Mouse (Mus musculus): ENCODE results near the gene Rnase13.
A peak's percentile ranks its signal among the peaks of the same experiment; 100 is the strongest.
"Not testable (repeated sequence)": the region's sequence is repeated elsewhere in the genome, so short reads cannot be mapped to it uniquely, and the experiment has no call there.

The Rnase13 gene

DNA sequence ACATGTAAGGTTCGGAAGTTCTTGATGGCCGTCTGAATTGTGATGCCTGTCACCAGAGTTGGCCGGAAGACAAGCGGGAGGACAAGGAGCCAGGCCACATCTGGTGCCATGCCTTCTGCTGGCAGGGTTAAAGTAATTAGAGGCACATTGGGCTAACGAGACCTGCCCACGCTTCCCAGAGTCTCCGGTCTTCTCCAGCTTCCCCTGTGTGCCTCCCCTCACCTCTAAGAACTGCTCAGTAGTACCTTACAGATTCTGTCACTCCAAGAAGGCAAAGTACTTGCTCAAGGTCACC lies at the start of gene Rnase13:
Gene Rnase13, minus strand, starts transcription at position 203 of the 295 bp plus-strand sequence.
- DNase-seq (ENCODE audit: extremely low spot score, low spot score): no peak

DNA sequence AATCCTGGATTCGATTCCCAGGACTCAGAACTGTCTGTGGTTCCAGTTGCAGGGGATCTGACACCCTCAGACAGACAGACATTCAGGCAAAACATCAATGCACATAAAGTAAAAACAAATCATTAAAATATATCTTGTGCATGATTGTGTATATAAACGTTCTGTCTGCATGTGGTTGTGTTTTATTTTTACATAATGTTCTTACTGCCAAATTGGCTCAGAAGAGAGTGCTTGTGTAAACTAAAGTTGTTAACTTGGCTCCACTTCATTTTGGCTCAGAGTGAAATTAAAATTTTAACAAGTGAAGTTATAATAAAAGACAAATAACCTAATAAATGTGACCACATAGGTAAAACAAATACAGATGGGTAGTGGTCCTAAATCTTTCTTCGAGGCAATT lies 44.8 kb upstream of the Rnase13 start:
- no peak for DNase-seq (ENCODE audit: extremely low spot score, low spot score)

DNA sequence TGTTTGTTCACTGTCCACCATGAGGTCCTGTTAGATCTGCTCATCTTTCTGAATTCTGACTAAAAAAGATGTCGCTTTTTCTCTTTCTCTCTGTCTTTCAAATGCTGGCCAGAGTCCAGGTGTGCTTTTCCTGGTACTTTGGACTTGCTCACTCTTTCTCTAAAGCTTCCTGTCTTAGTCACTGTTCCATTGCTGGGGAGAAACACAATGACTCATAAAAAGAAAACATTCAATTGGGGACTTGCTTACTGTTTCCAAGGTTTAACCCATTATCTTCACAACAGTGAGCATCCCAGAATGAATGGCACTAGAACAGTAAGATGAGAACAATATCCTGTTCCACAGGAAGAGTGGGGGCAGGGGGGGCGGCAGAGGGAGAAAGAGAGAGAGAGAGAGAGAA lies 37.7 kb upstream of the Rnase13 start:
- DNase-seq (ENCODE audit: extremely low spot score, low spot score): no peak

DNA sequence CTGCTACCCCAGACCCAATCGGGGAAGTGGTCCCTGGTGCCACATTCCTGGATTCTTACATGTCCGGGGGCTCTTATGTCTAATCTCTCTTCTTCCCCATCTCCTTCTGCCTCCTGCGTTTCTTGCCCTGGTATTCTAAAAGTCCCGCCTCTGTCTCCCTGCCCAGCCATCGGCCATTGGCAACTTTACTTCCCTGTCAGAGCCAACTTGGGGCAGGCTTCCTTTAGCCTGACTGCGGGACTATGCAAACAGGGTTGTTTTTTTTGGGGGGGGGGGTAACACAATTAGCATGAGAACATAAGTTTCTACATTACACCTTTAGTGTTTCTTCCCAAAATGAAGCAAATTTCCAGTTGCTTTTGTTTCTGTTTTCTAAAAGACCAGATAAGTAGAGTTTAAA lies 20.8 kb upstream of the Rnase13 start:
- no peak for DNase-seq (ENCODE audit: extremely low spot score, low spot score)

DNA sequence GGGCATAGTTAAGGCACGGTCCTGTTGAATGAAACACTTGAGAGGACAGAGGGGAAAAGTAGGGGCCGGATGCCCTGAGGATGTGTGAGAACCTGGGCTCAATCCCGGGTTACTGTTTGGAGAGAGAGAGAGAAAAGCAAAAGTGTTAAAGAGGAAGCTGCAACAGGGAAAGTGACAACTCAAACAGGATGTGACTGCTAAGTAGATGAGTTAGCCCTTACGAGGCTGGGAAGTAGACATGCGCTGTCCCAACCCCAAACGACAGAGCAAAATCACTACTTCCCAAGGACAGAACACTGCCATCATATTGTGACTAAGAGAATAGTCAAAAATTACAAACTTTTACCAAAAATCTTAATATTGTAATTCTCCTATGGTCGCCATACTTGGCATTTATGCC lies 19.7 kb upstream of the Rnase13 start:
- DNase-seq (ENCODE audit: extremely low spot score, low spot score): no peak

DNA sequence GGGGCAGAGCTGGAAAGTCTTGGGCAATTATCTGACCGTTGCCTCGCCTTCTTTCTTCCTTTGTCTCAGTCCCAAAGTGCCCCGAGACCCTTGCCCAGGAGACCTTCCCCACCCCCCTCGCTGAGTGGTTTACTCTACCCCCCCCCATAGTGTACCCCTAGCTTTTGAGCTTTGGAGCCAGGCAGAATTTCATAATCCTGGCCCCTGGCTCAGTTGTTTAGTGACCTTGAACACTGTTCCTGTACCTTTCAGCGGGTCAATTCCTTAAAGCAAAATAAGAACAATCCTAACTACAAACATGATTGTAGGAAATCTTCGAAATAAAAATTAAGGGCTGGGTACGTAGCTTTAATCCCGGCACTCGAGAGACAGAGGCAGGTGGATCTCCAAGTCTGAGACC lies 19.0 kb upstream of the Rnase13 start:
- DNase-seq (ENCODE audit: extremely low spot score, low spot score): no peak

DNA sequence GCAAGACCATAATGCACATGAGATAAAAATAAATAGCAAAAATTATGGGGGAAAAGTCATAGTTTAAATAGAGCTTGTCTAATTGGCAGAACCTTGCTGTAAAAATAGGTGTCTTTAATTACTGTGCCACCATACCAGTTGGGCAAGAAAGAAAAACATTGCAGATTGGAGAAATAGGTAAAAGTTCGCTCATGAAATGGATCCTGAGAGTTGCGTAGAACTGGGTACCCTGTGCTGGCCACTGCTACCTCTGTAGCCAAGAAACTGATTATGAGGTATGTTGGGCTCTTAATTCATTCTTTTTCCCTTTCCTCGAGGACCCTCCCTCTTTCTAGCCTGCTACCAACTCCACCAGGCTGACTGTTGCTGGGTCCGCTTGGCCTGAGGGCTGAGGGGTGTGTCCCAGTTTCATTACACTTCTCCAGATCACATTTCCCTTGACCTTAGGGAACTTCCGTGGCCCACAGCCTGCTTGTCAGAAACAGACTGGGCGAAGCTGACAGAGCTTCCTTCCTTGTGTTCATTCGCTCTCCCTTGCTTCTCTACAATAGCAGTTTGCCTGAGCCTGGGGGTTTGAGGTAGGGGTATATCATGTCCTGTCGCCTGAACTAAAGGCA lies 18.5 kb upstream of the Rnase13 start:
- no peak for DNase-seq (ENCODE audit: extremely low spot score, low spot score)

DNA sequence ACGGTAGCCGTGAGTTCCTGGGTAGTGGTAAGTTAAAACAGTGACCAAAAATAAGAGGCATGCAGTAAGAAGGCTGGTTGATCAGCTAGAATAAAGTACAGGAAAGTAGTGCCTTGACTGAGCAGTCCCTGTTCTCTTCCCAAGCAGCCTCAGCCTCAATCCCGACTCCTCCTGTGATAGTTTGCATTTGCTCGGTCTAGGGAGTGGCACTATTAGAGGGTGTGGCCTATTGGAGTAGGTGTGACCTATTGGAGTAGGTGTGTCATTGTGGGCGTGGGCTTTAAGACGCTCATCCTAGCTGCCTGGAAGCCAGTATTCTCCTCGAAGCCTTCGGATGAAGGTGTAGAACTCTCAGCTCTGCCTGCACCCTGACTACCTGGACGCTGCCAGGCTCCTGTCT lies 16.4 kb upstream of the Rnase13 start:
- DNase-seq (ENCODE audit: extremely low spot score, low spot score): no peak

DNA sequence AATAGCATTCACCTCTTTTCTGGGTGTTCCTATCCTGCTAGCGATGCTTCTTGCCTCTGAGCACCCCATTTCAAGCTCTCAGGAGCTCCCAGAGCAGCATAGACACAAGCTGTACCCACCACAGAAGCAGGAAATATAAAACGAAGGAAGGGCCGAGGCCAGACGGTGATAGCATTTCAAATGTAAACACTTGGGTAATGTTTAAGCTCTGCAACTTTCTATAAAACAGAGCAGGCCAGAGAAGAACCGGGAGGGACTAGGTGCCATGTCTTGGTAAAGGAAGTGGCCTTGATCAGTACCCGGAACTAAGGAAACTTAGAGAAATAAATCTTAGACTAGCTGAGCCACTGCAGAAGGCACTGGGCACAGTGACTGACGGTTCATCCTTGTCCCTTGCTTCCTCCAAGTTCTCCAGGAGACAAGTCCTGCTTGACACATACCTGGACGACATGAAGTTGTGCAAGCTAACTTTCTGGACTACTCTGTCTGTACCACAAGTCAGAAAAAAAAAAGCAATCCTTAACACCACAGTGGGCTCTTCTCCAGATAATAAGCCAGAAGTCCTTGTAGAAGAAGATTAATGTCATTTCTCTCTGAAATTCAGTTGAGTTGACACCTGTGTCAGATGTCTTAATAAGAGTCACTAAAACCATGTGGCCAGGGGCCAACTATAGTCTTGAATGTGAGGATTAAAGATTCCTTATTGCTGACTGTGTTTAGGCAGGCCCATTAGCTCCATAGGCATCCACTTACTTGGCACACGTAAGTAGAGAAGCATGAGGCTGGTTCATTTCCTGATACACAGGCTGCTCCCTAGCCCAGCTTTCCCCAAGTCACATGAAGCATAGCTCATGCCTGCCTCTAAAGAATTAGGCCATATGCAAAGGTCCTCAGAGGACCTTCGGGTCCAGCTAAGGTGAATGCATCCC lies 9.8 kb upstream of the Rnase13 start:
- no peak for DNase-seq (ENCODE audit: extremely low spot score, low spot score)

DNA sequence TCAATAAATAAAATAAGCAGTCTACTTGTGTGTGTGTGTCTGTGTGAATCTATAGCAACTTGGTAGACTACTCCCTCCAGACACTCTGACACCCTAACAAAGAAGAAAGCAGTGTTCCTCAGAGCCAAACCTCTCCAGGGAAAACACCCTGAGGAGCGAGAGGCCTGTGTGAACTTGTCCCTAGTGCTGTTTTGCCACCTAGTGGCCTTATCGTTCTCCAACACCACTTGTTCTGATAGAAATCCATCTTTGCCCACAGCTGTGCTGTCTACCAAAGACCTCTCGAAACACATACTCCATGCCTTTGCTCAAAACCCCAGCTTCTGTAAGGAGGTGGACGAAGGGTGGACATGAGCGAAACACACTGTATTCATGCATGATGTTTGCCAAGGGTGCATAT lies 8.3 kb upstream of the Rnase13 start:
- peak; percentile 47 for DNase-seq (ENCODE audit: extremely low spot score, low spot score)

DNA sequence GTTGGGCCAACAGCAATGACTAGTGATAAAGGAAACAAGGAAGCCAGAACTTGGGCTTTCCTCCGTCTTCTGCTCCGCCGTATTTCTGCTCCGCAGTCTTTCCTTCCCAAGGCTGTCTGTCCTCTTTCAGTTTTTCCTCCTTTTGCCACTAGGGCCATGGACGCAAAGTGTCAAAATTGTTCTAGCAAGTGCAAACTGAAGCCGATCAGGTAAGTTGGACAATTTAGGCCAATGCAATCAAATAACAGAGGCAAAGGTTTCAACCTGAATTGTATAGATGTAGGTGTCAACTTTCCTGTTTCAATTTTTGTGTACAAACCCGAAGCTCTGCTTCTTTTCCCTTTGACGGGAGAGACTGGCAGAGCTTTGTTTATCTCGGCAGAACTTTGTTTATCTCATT lies 7.4 kb upstream of the Rnase13 start:
- no peak for DNase-seq (ENCODE audit: extremely low spot score, low spot score)

DNA sequence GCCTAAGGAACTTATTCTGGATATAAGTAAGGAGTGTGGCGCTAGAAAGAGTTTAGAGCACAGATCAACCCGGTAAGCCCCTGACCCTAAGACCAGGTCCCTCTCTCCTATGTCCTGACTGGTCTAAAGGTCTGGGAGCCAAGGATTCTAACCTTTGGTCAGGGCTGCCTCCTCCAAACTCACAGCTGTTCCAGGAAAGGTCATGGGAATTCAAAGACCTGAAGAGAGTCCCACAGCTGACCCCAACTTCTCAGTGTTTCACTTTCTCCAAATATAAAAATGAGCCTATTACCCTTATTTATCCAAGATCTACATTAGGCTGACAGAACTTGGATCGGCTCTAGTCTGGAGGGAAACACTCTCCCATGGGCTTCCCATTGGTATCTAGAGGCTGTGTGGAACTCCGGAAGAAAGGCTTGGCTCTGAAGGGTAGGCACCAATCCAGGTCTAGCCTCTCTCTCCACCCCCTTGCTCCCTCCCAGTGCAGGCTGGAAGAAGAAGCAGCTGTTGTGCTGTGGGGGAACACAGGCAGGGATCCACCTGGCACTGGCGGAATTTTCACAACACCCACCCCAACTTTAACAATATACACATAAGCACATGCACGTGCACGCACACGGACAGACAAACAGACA lies 6.9 kb upstream of the Rnase13 start:
- no peak for DNase-seq (ENCODE audit: extremely low spot score, low spot score)

DNA sequence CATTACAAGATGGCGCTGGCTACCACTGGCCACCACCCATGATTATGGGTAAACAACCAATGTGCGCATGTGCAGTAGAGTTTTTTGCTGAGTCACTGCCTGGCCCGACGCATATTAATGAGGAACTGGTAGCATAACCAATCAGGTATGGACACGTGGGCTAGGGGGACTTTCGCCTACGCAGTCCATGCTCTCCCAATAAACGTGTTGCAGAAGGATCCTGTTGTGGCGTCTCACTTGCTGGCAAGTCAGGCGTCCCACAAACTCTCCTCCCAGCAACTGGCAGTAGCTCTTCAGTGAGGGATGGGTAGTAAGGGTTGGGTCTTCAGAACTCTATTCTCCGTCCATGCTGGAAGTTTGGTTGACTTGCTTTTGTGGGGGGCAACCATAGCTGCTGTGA lies 4.4 kb upstream of the Rnase13 start:
- DNase-seq (ENCODE audit: extremely low spot score, low spot score): not testable (repeated sequence)

DNA sequence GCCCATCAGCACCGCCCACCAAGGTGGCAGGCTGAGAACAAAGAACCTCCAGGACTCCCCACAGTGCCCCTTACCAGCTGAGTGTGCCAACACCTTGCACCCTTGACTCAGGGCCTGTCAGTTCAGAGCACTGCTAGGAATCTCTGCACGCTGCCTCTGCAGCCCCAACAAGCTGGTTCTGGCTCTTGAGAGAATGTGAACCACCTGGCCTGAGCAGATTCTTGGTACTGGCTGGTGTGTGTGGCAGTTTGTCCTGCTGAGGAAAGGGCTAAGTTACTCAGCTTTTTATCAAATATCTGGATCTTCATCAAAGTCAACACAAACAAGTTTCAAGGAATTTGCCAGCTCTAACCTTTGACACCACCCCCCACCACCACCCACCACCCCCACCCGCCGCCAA lies 919 bp upstream of the Rnase13 start:
- no peak for DNase-seq (ENCODE audit: extremely low spot score, low spot score)

DNA sequence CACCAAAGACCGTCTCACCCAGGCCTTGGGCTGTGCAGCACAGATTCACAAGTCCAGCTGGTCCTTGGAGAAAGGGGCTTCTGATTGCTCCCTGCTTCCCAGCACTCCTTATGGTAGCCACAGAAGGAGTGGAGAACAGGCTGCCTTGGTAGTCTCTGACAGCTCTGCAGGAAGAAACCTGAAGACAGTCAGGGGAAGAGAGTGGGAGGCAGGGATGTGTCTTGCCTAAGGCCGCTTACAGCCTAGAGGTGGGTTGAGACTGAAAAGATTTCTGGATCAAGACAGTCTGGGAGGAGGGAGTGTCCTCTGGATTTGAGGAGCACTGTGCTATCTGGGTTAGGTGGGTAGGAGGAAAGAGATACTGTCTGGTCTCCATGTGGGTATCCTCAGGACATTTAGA lies 337 bp upstream of the Rnase13 start:
- no peak for DNase-seq (ENCODE audit: extremely low spot score, low spot score)

DNA sequence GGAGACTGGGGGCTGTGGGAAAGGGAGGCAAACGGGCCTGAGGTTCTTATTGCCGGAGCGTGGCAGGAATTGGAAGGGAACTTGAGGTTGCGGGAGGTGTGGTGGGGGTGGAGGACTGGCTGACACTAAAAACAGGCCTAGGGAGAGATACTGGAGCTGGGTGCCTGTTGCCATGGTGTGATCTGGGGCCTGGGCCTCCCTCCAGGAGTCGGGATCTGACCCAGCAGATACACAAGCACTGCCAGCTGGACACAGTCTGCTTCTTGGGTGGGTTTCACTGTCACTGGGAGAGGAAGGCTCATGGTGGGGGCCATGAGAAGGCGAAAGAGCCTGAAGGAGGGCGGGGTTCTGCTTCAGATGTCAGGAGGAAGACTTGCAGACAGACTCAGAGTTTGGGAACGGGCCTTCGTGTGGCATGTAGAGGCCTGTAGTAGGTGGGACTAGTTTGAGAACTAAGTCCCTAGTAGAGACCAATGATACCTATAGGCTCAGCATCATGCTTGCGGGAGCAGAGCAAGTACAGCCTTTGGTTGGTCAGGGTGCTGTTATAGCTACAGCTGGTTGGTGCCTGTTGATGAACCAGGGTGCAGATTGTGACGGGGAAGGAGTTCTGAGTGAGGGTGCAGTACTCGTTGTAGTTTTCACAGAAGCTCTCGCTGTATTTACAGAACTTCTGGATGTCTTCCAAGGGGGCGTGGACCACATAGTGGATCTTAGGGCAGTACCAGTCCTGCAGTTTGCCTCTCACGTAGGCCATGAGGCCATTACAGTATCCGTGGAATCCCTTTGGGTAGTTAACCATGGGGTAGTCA lies 608 bp downstream of the Rnase13 start:
- no peak for DNase-seq (ENCODE audit: extremely low spot score, low spot score)

DNA sequence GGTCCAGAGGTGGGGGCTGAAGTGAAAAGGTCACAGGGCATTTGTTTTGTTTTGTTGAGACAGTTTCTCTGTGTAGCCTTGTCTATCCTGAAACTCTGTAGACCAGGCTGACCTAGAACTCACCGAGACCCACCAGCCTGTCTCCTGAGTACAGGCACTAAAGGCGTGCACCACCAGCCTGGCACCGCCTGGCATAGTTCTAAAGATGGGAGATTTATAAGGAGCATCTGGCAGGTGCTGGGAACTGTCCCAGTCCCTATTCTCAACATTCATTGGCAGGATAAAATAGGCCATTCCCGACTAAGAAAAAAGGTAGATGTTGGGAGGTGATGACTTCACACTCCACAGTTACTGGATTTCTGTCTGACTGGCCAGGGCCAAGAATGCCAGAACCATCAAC lies 3.6 kb downstream of the Rnase13 start:
- DNase-seq (ENCODE audit: extremely low spot score, low spot score): no peak

DNA sequence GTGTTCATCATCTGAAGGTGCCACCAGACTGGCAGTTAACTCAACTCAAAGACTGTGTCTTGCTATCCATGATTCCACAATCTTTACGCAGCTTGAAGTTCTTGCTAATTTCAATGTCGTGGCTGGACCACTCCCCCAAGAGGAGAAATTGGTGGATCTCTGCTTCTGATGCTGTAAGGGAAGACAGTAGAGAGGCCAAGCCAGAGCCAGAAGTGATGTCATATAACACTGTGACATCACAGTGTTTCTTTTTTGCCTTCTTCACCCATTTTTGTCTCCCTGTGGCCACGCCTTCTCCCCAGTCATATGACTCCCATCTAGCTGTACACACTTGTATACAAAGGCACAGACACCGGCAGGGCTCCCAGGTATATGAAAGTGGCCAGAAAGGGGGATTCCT lies 4.4 kb downstream of the Rnase13 start, which contains the start of gene Tppp2:
Gene Tppp2, plus strand, starts transcription at position 301 of the 400 bp plus-strand sequence.
- no peak for DNase-seq (ENCODE audit: extremely low spot score, low spot score)

DNA sequence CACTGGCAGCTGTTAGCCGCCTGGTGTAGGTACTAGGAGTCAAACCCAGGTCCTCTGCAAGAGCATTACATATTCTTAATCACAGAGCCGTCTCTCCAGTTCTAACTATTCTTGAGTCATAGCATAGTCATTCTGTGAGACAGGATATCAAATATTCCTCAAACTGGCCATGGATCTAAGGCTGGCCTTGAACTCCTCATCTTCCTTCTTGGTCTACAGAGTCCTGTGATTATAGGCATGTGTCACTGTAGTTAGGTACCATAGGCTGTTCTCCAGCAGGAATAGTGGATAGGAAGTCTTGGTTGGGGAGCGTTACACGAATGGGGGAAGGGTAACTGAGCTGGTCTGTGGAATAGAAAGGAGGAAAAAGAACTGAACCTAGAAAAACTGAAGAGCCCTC lies 6.0 kb downstream of the Rnase13 start:
- DNase-seq (ENCODE audit: extremely low spot score, low spot score): no peak

DNA sequence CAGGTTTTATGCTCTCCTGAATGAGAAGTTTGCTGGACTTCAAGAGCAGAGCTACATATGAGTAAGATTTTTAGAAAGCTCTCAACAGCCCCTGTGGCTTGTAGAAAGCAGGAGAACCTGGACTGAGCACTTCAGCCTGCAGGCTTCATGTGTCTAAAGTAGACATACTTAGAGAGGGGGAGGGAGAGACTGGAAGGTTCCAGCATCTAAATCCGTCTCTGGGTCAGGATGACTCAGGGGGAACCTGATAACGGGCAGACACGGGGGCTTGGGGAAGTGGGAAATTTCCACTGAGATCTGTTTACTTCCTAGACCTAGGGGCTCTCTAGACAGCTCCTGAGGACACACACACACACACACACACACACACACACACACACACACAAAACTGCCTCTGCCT lies 7.5 kb downstream of the Rnase13 start:
- no peak for DNase-seq (ENCODE audit: extremely low spot score, low spot score)

DNA sequence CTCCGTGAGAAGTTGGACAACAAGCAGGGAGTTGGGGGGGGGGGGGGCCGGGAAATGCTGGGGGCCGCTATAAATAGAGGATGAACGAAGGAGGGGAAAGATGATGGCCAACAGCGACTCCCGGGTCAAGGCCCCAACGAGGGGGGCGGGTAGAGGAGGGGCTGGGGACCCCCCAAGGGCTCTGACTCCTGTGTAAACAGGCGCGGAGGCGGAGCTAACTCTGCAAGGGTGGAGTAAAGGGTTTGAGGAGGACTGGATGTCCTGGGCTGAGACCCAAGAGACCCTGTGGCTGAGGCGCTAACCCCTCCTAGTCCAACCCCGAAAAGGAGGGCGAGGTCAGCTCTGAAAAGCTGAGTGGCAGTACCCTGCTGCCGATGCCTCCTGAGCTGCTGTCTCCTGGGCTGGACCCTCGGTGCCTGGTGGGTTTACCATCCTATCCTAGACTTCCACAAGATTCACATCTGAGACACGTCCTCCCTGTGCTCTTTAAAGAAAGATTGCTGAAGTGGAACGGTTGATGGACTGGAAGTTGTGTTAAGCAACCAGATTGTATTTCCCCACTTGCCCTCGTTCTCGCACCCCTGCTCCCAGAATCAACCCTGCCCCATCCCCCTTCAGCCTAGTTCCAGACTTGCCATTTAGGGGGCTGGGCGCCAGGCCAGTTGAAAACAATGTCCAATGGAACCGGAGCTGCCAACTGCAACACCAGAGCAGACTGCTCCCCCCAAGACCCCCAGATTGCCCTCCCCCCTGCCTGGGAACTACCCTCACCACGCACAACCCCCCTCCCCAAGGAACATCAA lies 8.4 kb downstream of the Rnase13 start, which contains the start of gene Ndrg2:
Gene Ndrg2, minus strand, starts transcription at position 199 of the 803 bp plus-strand sequence.
- DNase-seq (ENCODE audit: extremely low spot score, low spot score): peak; percentile 46

Measured in neural tube, embryonic 10.5 days (tissue).